Mouse (Mus musculus) hindbrain, postnatal 0 days (tissue): ENCODE results near the gene Nars2. TPM values are rescaled to one million over a fixed set of nuclear protein-coding genes. Genes with fewer than 3 reads are reported as not detected.

ENCODE experiments used
- ATAC-seq: fragments of 200-750 bp; cut with Nextera tagmentation; 2 replicates; pipeline ENCODE4 v1.8.0; 2017; ENCODE audit warnings: mild to moderate bottlenecking, moderate TSS enrichment, moderate library complexity
- DNase-seq: peaks from one replicate; pipeline ENCODE4 v3.0.0-alpha.2; 2015; ENCODE audit warnings: low spot score
- H3K27ac ChIP-seq: fragments of 300-500 bp; sonication (generic); 2 replicates; pipeline ENCODE4 v1.5.1; 2014; ENCODE audit warnings: mild to moderate bottlenecking
- H3K27me3 ChIP-seq: fragments of 300-500 bp; sonication (generic); 2 replicates; pipeline ENCODE4 v1.6.1; 2014; ENCODE audit warnings: low read length, mixed read lengths; ENCODE audit not compliant: insufficient read depth
- H3K36me3 ChIP-seq: fragments of 300-500 bp; sonication (generic); 2 replicates; pipeline ENCODE4 v1.6.1; 2014; ENCODE audit warnings: low read length, mixed read lengths; ENCODE audit not compliant: insufficient read depth
- H3K4me1 ChIP-seq: fragments of 300-500 bp; sonication (generic); 2 replicates; pipeline ENCODE4 v1.6.1; 2014; ENCODE audit warnings: antibody characterized with exemption, low read length, mixed read lengths; ENCODE audit not compliant: insufficient read depth
- H3K4me2 ChIP-seq: fragments of 300-500 bp; sonication (generic); 2 replicates; pipeline ENCODE4 v1.6.1; 2014; ENCODE audit warnings: low read depth, mild to moderate bottlenecking, low read length, moderate library complexity, mixed read lengths
- H3K4me3 ChIP-seq: fragments of 300-500 bp; sonication (generic); 2 replicates; pipeline ENCODE4 v1.5.1; 2014; ENCODE audit warnings: low read length
- H3K9ac ChIP-seq: fragments of 300-500 bp; sonication (generic); replicated peaks from 2 replicates; pipeline ENCODE4 v1.6.1; 2014; ENCODE audit warnings: mild to moderate bottlenecking, low read length, moderate library complexity, mixed read lengths
- H3K9me3 ChIP-seq: fragments of 300-500 bp; sonication (generic); 2 replicates; pipeline ENCODE4 v1.6.1; 2016; ENCODE audit warnings: low read length, mixed read lengths
- CTCF ChIP-seq: IDR thresholded peaks from 2 replicates; pipeline ENCODE4 v1.5.1; 2016; ENCODE audit warnings: antibody characterized with exemption, control low read depth, low read depth
- WGBS: fragments of 180-500 bp; shearing (Covaris S2); extraction: QIAGEN DNeasy Blood & Tissue Kit; methylation state at CpG from one replicate; pipeline ENCODE4 v1.1.7; 2014; 5-methylcytosine and 5-hydroxymethylcytosine counted together
- polyA plus RNA-seq: library from polyadenylated mRNA; unstranded; fragments of >200 nt; fragmentation: Nextera tagmentation; extraction: Ambion mirVana; gene quantifications from 2 replicates; pipeline ENCODE4 v1.2.1, GENCODE M21; 2015
- total RNA-seq: library from RNA; depleted of rRNA; stranded (reverse); fragments of >200 nt; gene quantifications from 2 replicates; pipeline ENCODE4 v1.2.3, GENCODE M21; 2014

The Nars2 gene
- total and polyA plus RNA-seq, 2 experiments from 2014 or later: 7.4 to 13.2 TPM

DNA sequence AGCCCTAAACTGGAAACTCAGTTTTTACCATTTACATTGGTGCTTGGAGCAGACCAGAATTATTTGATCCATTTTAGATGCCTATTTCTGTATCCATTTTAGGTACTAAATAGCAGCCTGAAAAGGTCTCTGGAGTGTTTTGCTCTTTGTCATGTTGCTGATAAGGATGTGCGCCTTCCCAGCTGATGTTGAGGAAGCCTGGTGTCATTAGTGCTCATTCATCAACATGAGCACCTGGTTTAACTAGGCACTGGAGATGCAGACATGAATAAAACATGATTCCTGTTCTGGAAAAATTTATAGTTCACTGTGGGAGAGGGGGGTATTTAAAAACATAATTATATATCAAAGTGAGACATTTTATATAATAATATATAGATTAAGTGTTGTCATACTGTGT is 68.0 kb downstream of the Nars2 start:
- no peak for ATAC-seq
- no peak overlapping the region for H3K4me3 ChIP-seq
- no peak overlapping the region for H3K27ac ChIP-seq
- H3K4me1 ChIP-seq: no peaks in the 10 kb centered on the region
- no peak for TF ChIP-seq CTCF
- 71% methylated on average over 1 of the region's 1 CpGs for WGBS
- no peaks in the 10 kb centered on the region for H3K9me3 ChIP-seq
- no peak overlapping the region for H3K9ac ChIP-seq
- no peaks in the 10 kb centered on the region for H3K36me3 ChIP-seq
- no peak overlapping the region for H3K4me2 ChIP-seq
- DNase-seq: no peak
- no peaks in the 10 kb centered on the region for H3K27me3 ChIP-seq

DNA sequence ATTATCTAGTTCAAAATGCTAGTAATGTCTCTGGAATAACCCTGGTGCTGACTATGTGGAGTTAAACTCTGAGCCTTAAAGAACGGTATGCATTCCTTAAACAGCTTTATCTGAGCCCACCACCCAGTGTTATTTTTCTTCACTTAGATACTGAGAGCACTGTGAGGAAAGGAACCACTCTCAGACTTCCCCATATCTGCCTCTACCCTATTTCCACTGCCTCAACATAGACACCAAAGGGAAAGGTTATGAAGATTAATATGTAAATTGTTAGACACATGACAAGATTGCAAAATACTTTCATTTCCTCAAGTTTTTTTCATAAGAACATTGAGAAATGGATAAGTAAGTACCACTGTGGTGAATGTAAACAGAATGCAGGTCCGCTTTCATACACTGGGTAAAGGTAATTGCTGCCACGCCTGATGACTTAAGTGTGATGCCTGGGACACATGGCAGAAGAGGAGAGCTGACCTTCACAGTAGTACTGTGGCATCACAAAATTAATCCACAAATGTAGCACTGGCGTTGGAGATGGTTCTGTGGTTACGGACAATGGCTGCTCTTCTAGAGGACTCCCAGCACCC is 75.6 kb downstream of the Nars2 start:
- Histone ChIP-seq H3K4me2 (no peak overlapping the region), H3K4me3 (no peak overlapping the region), H3K36me3 (no peaks in the 10 kb centered on the region), H3K9me3 (no peaks in the 10 kb centered on the region), H3K27ac (no peak overlapping the region), H3K27me3 (no peaks in the 10 kb centered on the region), H3K9ac (no peak overlapping the region), H3K4me1 (no peaks in the 10 kb centered on the region)
- ATAC-seq (no peak), DNase-seq (no peak)
- no peak for TF ChIP-seq CTCF
- WGBS: 95% methylated on average over 5 of the region's 5 CpGs

DNA sequence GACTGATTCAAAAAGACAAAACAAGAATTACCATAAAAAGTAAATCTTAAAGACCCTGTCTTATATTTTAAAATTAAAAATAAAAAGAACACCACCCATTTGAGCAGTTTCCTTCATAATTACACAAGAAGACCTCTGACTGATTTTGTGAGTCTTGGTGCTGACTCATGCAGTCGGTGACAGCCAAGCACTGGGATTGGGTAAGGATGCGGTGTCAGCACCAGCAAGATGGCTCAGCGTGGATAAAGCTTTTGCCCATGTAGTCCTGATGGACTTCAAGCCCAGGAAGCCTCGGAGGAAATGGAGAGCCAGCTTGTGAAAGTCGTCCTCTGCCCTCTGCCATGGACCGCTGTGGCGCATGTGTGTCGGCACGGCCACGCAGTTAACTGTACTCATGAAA is 77.8 kb downstream of the Nars2 start:
- H3K4me2 ChIP-seq: no peak overlapping the region
- no peak overlapping the region for H3K27ac ChIP-seq
- no peaks in the 10 kb centered on the region; the same call in 1 of the 2 replicates for H3K36me3 ChIP-seq
- no peak overlapping the region for H3K9ac ChIP-seq
- no peaks in the 10 kb centered on the region for H3K9me3 ChIP-seq
- DNase-seq (no peak), ATAC-seq (no peak)
- H3K4me3 ChIP-seq: no peak overlapping the region
- no peak for TF ChIP-seq CTCF
- no peaks in the 10 kb centered on the region for H3K27me3 ChIP-seq
- no peaks in the 10 kb centered on the region for H3K4me1 ChIP-seq
- 90% methylated on average over 10 of the region's 10 CpGs for WGBS

DNA sequence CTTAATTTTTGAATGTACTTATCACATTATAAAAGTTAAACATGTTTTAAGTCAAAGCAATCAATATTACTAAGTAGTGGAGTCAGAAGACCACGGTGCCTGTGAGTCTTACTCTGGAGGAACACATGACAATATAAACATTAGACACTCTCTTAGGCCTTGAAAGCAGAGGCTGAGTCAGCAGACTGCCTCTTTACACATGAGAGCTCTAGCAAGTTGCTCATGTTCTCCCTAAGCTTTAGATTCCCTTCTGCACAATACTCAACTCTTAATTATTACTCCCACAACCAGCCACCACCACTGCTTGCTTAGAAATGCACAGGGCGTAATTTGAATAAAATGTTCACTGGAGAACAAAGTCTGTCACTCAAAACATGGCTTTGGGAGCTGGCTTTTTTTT is 81.1 kb downstream of the Nars2 start:
- no peak for DNase-seq
- H3K36me3 ChIP-seq: no peaks in the 10 kb centered on the region; the same call in 1 of the 2 replicates
- H3K9me3 ChIP-seq: no peaks in the 10 kb centered on the region
- H3K4me2 ChIP-seq: no peak overlapping the region
- no peak for ATAC-seq
- H3K4me3 ChIP-seq: no peak overlapping the region
- no peaks in the 10 kb centered on the region for H3K27me3 ChIP-seq
- no peaks in the 10 kb centered on the region for H3K4me1 ChIP-seq
- no peak overlapping the region for H3K27ac ChIP-seq
- 76% methylated on average over 2 of the region's 2 CpGs for WGBS
- H3K9ac ChIP-seq: no peak overlapping the region
- no peak for TF ChIP-seq CTCF

DNA sequence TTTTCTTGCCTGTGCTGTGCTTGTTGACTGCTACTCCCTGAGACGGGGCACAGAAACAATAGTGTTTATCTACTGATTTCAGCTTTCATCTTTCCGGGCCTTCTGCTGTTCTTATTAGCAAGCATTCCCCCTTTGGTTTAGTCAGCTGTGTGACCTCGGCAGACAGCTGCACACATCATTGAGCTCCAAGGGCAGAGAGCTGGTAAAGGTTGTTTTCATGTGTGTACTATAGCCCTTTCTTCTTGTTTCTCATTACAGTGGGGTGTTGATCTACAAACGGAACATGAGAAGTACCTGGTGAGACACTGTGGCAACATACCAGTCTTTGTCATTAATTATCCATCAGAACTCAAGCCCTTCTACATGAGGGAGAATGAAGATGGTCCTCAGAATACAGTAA is 88.3 kb downstream of the Nars2 start:
- Histone ChIP-seq H3K36me3 (no peaks in the 10 kb centered on the region), H3K9ac (no peak overlapping the region), H3K27me3 (no peaks in the 10 kb centered on the region), H3K27ac (no peak overlapping the region), H3K4me1 (no peaks in the 10 kb centered on the region), H3K4me2 (no peak overlapping the region), H3K4me3 (no peak overlapping the region), H3K9me3 (no peaks in the 10 kb centered on the region)
- no peak for ATAC-seq
- no peak for TF ChIP-seq CTCF
- no peak for DNase-seq
- WGBS: 80% methylated on average over 4 of the region's 4 CpGs

DNA sequence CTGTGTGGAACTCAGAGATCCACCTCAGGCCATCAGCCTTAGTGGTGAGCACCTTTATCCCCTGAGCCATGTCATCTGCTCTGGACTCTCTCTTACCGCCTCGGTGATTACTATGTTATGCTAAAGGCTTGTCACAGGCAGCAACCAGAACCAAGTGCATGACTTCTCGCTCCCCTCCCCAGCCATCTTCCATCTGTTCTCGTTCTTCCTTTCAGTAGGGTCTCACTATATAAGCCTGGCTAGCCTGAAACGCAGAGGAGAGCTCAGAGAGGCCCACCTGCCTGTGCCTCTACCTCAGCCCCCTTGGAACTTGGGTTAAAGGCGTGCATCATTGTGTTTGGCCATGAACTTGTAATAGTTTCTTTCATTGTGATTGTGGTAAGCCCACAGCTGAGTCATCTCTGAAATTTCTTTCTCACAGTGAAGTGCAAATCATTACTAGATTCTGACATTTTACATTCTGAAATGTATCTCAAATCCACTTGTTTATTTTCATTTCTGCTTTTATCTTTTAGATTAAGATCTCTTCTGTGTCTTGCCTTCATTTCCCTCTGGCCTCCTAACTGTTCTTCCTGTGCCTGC is 90.7 kb downstream of the Nars2 start:
- Histone ChIP-seq H3K4me2 (no peak overlapping the region), H3K27me3 (no peaks in the 10 kb centered on the region), H3K9ac (no peak overlapping the region), H3K27ac (no peak overlapping the region), H3K9me3 (no peaks in the 10 kb centered on the region), H3K36me3 (no peaks in the 10 kb centered on the region), H3K4me3 (no peak overlapping the region), H3K4me1 (no peaks in the 10 kb centered on the region)
- ATAC-seq (no peak), DNase-seq (no peak)
- TF ChIP-seq CTCF: no peak
- WGBS: 89% methylated on average over 6 of the region's 6 CpGs

DNA sequence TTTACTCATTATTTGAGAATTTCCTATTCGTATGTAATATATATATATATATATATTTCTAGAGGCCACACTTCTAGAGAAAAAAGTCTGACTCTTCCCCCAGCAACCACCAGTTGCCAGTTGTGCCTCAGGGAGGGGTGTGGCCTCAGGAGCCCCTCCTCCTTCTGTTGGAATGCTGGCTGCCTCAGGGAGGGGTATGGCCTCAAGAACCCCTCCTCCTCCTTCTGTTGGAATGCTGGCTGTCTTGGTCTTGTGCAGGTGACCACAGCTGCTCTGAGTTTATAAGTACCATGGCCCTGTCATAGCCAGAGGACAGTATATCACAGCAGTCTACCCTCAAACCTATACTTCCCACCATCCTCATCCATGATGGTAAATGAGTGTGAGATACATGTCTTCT is 91.7 kb downstream of the Nars2 start:
- WGBS: 93% methylated on average over 1 of the region's 1 CpGs
- TF ChIP-seq CTCF: no peak
- no peaks in the 10 kb centered on the region for H3K36me3 ChIP-seq
- no peak overlapping the region for H3K4me2 ChIP-seq
- DNase-seq: no peak
- no peak overlapping the region for H3K4me3 ChIP-seq
- H3K9ac ChIP-seq: no peak overlapping the region
- H3K4me1 ChIP-seq: no peaks in the 10 kb centered on the region
- H3K27me3 ChIP-seq: no peaks in the 10 kb centered on the region
- ATAC-seq: no peak
- H3K9me3 ChIP-seq: no peaks in the 10 kb centered on the region
- no peak overlapping the region for H3K27ac ChIP-seq
